Mouse (Mus musculus): ENCODE data around the gene Dctn1. TPM values are rescaled to one million over a fixed set of nuclear protein-coding genes. Genes with fewer than 3 reads are reported as not detected.

The Dctn1 gene
- total RNA-seq (2021), result 100 to 1,000 TPM; 137 to 139 TPM

GRCm38 (mm10) chr6:83165607-83166242, at the start of gene Dctn1:
TSS of gene Dctn1 (plus strand) at chr6:83165920.
- DNase-seq, result peak; percentile 94 to 98
- intact Hi-C loops (cut with DNase I), result no loop called here

GRCm38 (mm10) chr6:83116373-83117164, 49.2 kb upstream of the Dctn1 start:
- intact Hi-C loops (cut with DNase I), result loop anchor here (2.0 kb wide), 1 partner anchor 44 kb away; no protein-coding TSS in a partner anchor
- no peak for DNase-seq

GRCm38 (mm10) chr6:83117165-83117438, 48.6 kb upstream of the Dctn1 start:
- intact Hi-C loops (cut with DNase I), result loop anchor here (2.0 kb wide), 1 partner anchor 44 kb away; no protein-coding TSS in a partner anchor
- no peak for DNase-seq

GRCm38 (mm10) chr6:83117616-83118015, 48.1 kb upstream of the Dctn1 start:
- no peak for DNase-seq
- intact Hi-C loops (cut with DNase I), result loop anchor here (2.0 kb wide), 1 partner anchor 43 kb away; no protein-coding TSS in a partner anchor

- intact Hi-C loops (cut with DNase I), result no loop called here
- no peak for DNase-seq
Observed at GRCm38 (mm10) chr6:83118369-83118768, 47.4 kb upstream of the Dctn1 start.

- no peak for DNase-seq
- intact Hi-C loops (cut with DNase I), result no loop called here
Observed at GRCm38 (mm10) chr6:83118825-83119733, 46.6 kb upstream of the Dctn1 start.

GRCm38 (mm10) chr6:83119734-83120051, 46.0 kb upstream of the Dctn1 start:
- intact Hi-C loops (cut with DNase I), result no loop called here
- DNase-seq, result no peak

- intact Hi-C loops (cut with DNase I), result no loop called here
- peak; percentile 88 to 93 for DNase-seq
Observed at GRCm38 (mm10) chr6:83120930-83121862, 44.5 kb upstream of the Dctn1 start, which contains the start of gene Wbp1. TSS of gene Wbp1 (minus strand) at chr6:83121559.

GRCm38 (mm10) chr6:83121863-83122710, 43.6 kb upstream of the Dctn1 start:
- DNase-seq, result no peak
- intact Hi-C loops (cut with DNase I), result no loop called here

GRCm38 (mm10) chr6:83122961-83123360, 42.8 kb upstream of the Dctn1 start:
- DNase-seq, result no peak
- intact Hi-C loops (cut with DNase I), result no loop called here

- intact Hi-C loops (cut with DNase I), result no loop called here
Observed at GRCm38 (mm10) chr6:83124851-83125312, 40.8 kb upstream of the Dctn1 start.

GRCm38 (mm10) chr6:83125331-83125730, 40.4 kb upstream of the Dctn1 start, which contains the start of gene Ino80b:
TSS of gene Ino80b (minus strand) at chr6:83125431.
- no peak for DNase-seq
- intact Hi-C loops (cut with DNase I), result no loop called here

More at GRCm38 (mm10) chr6:83124851-83125312, 40.8 kb upstream of the Dctn1 start:
- peak; percentile 88 to 92 for DNase-seq

- intact Hi-C loops (cut with DNase I), result no loop called here
- DNase-seq, result no peak
Observed at GRCm38 (mm10) chr6:83127419-83127818, 38.3 kb upstream of the Dctn1 start.

- intact Hi-C loops (cut with DNase I), result no loop called here
- no peak for DNase-seq
Observed at GRCm38 (mm10) chr6:83131469-83132034, 34.2 kb upstream of the Dctn1 start.

- DNase-seq, result no peak
- intact Hi-C loops (cut with DNase I), result no loop called here
Observed at GRCm38 (mm10) chr6:83132176-83132919, 33.4 kb upstream of the Dctn1 start.

- intact Hi-C loops (cut with DNase I), result no loop called here
- no peak for DNase-seq
Observed at GRCm38 (mm10) chr6:83134226-83134625, 31.5 kb upstream of the Dctn1 start.

GRCm38 (mm10) chr6:83134951-83135513, 30.7 kb upstream of the Dctn1 start, which contains the start of gene Rtkn:
TSS of gene Rtkn (plus strand) at chr6:83135463.
- intact Hi-C loops (cut with DNase I), result no loop called here
- DNase-seq, result no peak
